Mouse (Mus musculus) limb, embryonic 12.5 days (tissue): ENCODE results near the gene Dnal1. TPM values are rescaled to one million over a fixed set of nuclear protein-coding genes. Genes with fewer than 3 reads are reported as not detected.

Experiments used
- ATAC-seq: fragments of 200-750 bp; cut with Nextera tagmentation; 2 replicates; pipeline ENCODE4 v1.8.0; 2017; ENCODE audit warnings: low read depth, moderate TSS enrichment; ENCODE audit not compliant: insufficient number of reproducible peaks, insufficient read depth, low FRiP score, low TSS enrichment
- H3K27ac ChIP-seq: fragments of 300-500 bp; sonication (generic); 2 replicates; pipeline ENCODE4 v1.5.1; 2016; ENCODE audit warnings: mild to moderate bottlenecking, moderate library complexity
- H3K27me3 ChIP-seq: fragments of 300-500 bp; sonication (generic); 2 replicates; pipeline ENCODE4 v1.6.1; 2016; ENCODE audit warnings: mild to moderate bottlenecking, moderate library complexity
- H3K36me3 ChIP-seq: fragments of 300-500 bp; sonication (generic); 2 replicates; pipeline ENCODE4 v1.6.1; 2016; ENCODE audit warnings: mild to moderate bottlenecking, moderate library complexity
- H3K4me1 ChIP-seq: fragments of 300-500 bp; sonication (generic); replicated peaks from 2 replicates; pipeline ENCODE4 v1.6.1; 2016
- H3K4me2 ChIP-seq: fragments of 300-500 bp; sonication (generic); 2 replicates; pipeline ENCODE4 v1.6.1; 2016; ENCODE audit warnings: mild to moderate bottlenecking, moderate library complexity
- H3K4me3 ChIP-seq: fragments of 300-500 bp; sonication (generic); replicated peaks from 2 replicates; pipeline ENCODE4 v1.5.1; 2016; ENCODE audit warnings: mild to moderate bottlenecking
- H3K9ac ChIP-seq: fragments of 300-500 bp; sonication (generic); replicated peaks from 2 replicates; pipeline ENCODE4 v1.6.1; 2016; ENCODE audit warnings: mild to moderate bottlenecking, moderate library complexity
- H3K9me3 ChIP-seq: fragments of 300-500 bp; sonication (generic); 2 replicates; pipeline ENCODE4 v1.6.1; 2016; ENCODE audit warnings: mild to moderate bottlenecking, moderate library complexity
- WGBS: fragments of 180-500 bp; shearing (Covaris S2); methylation state at CpG from one replicate; pipeline ENCODE4 v1.1.7; 2016; 5-methylcytosine and 5-hydroxymethylcytosine counted together
- polyA plus RNA-seq: library from polyadenylated mRNA; unstranded; fragments of >200 nt; fragmentation: Nextera tagmentation; extraction: Ambion mirVana; gene quantifications from 2 replicates; pipeline ENCODE4 v1.2.1, GENCODE M21; 2016

Gene Dnal1
- polyA plus RNA-seq, 1 experiment from 2014 or later, result 7.7 TPM

GRCm38 (mm10) chr12:84195195-84195594 is 81.0 kb downstream of the Dnal1 start:
- WGBS, result 31% methylated on average over 6 of the region's 6 CpGs
- no peak for ATAC-seq
- H3K4me2 ChIP-seq, result no peak overlapping the region
- no peaks in the 10 kb centered on the region for H3K27me3 ChIP-seq
- H3K4me3 ChIP-seq, result no peak overlapping the region
- H3K4me1 ChIP-seq, result peaks cover 57% of the 10 kb centered on the region
- H3K9me3 ChIP-seq, result no peaks in the 10 kb centered on the region
- no peak overlapping the region for H3K27ac ChIP-seq
- no peaks in the 10 kb centered on the region for H3K36me3 ChIP-seq
- H3K9ac ChIP-seq, result no peak overlapping the region

Other genes starting within 250 kb of the Dnal1 start
- gene Numb, start 192.4 kb upstream of the Dnal1 start, polyA plus RNA-seq, result 42.0 and 42.1 TPM in 2 replicates
- gene Riox1, start 163.8 kb upstream of the Dnal1 start, polyA plus RNA-seq, result 21.7 and 21.9 TPM in 2 replicates
- not detected in 2 replicates for gene Heatr4, start 129.5 kb upstream of the Dnal1 start, polyA plus RNA-seq
- gene Acot2, start 126.5 kb upstream of the Dnal1 start, polyA plus RNA-seq, result 17.8 and 21.9 TPM in 2 replicates
- gene Acot1, start 104.9 kb upstream of the Dnal1 start, polyA plus RNA-seq, result 38.1 and 43.9 TPM in 2 replicates
- 0.14 and 0.39 TPM in 2 replicates for gene Acot4, start 76.0 kb upstream of the Dnal1 start, polyA plus RNA-seq
- not detected in 2 replicates for gene Gm49366, start 75.4 kb upstream of the Dnal1 start, polyA plus RNA-seq
- 0.59 and 0.66 TPM in 2 replicates for gene Acot3, start 62.2 kb upstream of the Dnal1 start, polyA plus RNA-seq
- not detected in 2 replicates for gene Acot5, start 45.0 kb upstream of the Dnal1 start, polyA plus RNA-seq
- 0.83 and 0.98 TPM in 2 replicates for gene Acot6, start 13.7 kb upstream of the Dnal1 start, polyA plus RNA-seq
- 1.2 and 1.3 TPM in 2 replicates for gene Pnma1, start 34.1 kb downstream of the Dnal1 start, polyA plus RNA-seq
- gene Elmsan1, start 104.5 kb downstream of the Dnal1 start, polyA plus RNA-seq, result 7.0 and 8.6 TPM in 2 replicates
- gene Ptgr2, start 170.9 kb downstream of the Dnal1 start, polyA plus RNA-seq, result 13.2 and 13.4 TPM in 2 replicates
- 109 and 114 TPM in 2 replicates for gene Zfp410, start 202.5 kb downstream of the Dnal1 start, polyA plus RNA-seq
- gene Coq6, start 247.3 kb downstream of the Dnal1 start, polyA plus RNA-seq, result 44.5 and 47.7 TPM in 2 replicates
- gene Fam161b, start 247.5 kb downstream of the Dnal1 start, polyA plus RNA-seq, result 4.0 and 5.0 TPM in 2 replicates